Mouse (Mus musculus) CD4-positive, CD25-positive, alpha-beta regulatory T cell, adult 4 months (primary cell): Measurements from ENCODE around the gene Lamtor3. TPM values are rescaled to one million over a fixed set of nuclear protein-coding genes. Genes with fewer than 3 reads are reported as not detected.
"Not testable (repeated sequence)": the region's sequence is repeated elsewhere in the genome, so short reads cannot be mapped to it uniquely, and the experiment has no call there.

Experiments used
- ATAC-seq: one replicate; pipeline ENCODE4 v1.8.0; 2017
- polyA plus RNA-seq, 2 experiments: library from polyadenylated mRNA; unstranded; fragments of 100-300 nt; shearing (Covaris generic); gene quantifications; one replicate each; pipeline ENCODE4 v1.2.1; 2017

Gene Lamtor3
- polyA plus RNA-seq, 2 experiments from 2014 or later = 72.0 to 73.5 TPM

DNA sequence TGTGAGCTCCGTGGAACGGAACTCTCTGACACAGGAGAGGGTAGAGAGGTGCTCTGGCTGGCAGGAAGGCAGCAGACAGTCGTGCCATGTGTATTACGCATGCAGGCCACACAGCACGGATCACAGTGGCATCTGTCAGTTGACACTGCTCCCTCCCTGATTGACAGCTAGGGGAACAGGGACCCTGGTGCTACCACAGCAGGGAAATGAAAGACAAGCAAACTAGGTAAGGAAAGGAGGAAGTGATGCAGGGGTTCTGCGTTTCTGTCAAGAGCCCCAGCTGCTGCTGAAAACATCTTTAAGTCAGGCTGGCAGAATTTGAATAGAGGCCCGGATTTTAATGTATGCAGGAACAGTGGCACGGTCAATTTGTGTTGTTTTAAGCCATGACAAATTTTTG lies 45.2 kb downstream of the Lamtor3 start:
- ATAC-seq = no peak

DNA sequence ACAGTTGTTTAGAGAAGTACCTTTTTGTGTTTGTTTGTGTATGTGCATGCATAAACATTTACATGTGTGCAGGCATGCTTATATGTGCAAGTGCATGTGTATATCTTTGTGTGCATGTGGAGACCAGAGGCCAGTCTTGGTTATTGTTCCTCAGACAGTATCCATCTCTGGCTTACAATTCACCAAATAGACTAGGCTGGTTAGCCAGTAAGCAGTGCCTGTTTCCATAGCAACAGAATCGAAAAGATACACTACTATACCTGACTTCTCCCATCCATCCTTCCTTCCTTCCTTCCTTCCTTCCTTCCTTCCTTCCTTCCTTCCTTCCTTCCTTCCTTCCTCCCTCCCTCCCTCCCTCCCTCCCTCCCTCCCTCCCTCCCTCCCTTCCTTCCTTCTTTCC lies 45.7 kb downstream of the Lamtor3 start:
- not testable (repeated sequence) for ATAC-seq

DNA sequence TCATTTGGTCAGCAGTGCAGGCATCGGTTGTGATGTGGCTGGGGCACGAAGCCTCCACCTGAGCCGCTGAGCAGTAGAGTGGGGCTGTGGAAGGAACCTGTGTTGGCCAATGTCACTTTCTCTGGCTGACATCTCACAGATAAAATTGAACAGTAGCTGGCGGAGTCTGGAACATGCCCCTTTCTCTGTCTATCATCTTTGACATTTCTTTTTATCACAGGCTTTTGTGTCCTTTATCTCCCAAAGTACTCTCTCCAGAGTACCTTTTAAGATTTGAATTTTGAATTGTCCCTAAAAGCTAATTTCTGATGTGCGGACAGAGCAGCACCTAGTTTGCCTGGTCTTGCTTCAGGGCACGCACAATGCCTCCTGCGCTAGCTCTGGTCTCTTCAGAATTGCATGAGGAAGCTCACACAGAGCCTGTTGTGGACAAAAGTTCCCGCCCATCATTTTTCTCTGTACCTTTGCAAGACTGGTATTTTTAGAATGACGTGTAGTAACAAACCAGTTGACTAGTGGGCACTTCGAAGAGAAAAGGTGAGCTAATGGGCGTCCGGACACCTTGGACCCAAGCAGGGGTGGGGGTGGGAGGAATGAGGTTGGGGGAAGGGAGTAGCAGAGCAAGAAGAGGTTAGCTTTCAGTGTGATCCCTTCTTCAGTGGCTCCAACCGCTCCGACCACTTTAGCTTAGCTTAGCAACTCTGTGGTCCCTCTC lies 50.0 kb downstream of the Lamtor3 start:
- no peak for ATAC-seq

DNA sequence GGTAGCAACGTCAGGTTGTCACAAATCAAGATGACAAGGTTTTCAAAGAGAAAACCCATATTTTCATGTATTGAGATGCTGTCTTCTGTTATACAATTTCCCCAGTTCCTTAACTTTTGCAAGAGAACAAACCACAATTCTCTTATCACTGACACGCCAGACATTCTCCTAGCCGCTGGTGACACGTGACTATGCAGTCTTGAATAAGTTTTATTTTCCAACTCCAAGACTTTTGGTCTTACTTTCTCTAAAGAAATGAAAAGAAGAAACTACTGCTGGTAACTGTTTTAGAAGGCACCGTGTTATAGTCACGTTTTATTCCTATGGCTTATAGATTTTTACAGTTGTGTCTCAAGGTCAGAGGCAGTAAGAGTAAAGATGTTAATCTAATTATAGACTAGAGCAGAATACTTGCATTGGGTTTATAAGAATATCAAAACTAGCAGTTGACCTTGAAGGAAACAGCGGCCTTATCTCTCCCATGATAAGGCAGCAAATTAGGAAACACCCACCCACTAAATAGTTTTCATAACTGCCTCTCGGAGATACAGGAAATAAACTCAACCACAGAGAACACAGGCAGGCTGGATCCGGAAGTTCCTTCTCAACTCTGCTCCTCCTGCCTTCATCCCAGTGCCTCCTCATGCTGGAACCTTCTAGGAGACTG lies 50.6 kb downstream of the Lamtor3 start:
- ATAC-seq = peak; percentile 80

DNA sequence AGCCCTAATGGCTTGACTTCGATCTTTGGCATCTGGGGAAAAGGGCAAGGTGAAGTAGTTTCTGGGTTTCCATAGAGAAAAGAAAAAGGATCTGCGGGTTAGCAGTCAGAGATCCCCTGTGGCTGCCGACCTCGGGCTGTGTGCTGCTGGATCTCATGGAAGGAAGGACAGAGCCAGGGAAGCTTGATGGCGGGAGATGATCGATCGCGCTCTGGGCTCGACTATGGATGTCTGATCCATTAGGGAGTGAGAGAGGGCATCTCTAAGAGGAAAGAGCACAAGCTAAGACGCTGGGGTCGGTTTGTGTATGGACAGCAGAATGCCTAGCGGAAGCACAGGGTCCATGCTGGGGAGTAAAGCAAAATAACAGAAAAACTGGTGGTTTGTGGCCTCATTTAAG lies 51.6 kb downstream of the Lamtor3 start:
- ATAC-seq = no peak

DNA sequence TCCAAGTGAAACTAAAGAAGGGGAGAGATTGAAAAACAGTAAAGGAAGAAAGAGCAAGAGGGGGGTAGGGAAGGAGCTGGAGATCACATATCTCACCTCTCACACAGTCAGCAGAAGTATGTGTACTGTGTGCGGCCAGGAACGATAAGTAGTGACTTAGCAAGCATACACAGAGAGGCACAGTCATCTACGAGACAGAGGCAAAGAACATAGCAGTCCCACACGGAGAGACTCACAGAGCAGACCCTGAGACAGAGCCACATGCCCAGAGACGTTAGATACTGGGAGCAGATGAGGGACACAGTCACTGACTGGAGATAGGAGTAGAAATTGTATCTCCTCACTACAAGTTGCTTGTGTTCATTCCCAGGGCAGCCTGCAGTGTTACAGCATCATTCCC lies 53.9 kb downstream of the Lamtor3 start:
- no peak for ATAC-seq

DNA sequence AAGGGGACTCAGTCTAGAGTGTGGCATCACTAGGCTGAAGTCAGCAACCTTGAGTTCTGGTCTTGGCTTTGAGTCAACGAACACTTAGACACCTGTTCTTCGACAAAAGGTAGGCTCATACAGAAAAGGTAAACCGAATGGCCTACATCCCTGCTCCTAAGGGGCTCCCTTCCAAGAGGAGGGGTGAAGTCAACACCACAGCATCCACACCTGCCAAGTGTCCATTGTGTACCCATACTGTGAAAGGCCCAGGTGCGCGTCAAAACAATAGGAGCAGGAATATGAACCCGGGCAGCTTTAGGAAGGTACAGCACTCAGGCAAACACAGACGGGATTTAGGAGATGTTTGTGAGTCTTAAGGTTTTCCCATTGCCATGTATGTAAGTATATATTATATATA lies 54.7 kb downstream of the Lamtor3 start:
- no peak for ATAC-seq

DNA sequence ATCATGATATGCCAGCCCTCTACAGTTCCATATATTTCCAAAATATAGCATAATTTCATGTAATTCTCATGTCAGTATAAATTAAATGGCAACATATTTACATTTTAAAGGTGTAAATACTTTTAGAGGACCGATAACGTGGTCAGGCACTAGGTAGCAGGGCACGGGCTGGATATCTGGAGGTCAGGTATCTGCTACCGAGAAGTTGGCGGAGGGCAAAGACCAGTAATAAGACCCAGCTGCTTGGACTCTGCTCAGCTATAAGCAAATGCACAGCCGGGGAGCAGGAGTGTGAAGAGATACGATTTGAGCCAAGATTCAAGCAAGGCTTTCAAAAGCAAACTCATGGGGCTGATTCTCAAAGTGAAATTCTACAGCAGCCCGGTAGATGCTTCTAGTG lies 56.0 kb downstream of the Lamtor3 start:
- no peak for ATAC-seq

DNA sequence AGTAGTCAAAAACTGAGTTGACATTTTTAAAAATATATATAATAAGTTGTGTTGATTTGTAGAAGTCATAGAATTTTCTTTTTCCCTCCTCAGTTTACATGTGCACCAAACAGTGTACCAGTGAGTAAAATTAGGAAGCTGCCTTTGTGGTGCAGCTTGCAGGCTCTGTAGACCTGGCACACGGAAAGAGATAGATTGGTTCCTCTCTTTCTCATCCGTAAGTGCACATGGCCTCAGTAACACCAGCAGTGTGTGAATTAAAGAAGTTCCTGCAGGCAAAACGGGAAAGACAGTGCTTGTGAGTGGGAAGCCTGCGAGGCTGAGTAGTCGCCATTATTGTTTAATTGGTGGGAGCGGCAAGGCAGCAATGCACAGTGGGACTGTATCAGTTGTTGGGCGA lies 57.1 kb downstream of the Lamtor3 start:
- no peak for ATAC-seq

DNA sequence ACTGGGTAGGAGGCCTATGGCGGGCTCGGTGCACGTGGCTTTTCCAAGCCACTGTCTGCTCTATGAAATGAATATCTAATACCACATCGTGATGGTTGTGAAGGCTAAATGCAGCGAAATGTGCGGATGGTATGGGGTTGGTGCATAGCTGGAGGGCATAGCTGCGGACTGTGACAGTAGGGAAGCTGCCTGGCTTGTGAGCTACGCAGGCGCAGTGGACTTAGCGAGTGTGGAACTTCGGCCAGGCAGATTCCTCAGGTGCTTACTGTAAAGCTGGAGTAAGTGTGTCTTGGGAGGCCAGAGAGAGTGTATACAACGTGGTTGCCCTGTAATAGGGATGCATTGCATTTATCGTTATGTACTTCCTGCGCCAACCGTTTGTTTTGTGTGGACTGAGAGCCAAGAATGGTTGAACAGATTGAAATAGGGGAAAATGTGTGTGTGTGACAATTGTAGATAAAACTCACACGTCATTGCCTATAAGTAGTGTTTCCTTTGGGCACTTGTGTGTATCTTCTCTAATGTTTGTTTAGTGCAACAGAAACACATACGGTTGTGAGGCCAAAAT lies 57.6 kb downstream of the Lamtor3 start:
- no peak for ATAC-seq

DNA sequence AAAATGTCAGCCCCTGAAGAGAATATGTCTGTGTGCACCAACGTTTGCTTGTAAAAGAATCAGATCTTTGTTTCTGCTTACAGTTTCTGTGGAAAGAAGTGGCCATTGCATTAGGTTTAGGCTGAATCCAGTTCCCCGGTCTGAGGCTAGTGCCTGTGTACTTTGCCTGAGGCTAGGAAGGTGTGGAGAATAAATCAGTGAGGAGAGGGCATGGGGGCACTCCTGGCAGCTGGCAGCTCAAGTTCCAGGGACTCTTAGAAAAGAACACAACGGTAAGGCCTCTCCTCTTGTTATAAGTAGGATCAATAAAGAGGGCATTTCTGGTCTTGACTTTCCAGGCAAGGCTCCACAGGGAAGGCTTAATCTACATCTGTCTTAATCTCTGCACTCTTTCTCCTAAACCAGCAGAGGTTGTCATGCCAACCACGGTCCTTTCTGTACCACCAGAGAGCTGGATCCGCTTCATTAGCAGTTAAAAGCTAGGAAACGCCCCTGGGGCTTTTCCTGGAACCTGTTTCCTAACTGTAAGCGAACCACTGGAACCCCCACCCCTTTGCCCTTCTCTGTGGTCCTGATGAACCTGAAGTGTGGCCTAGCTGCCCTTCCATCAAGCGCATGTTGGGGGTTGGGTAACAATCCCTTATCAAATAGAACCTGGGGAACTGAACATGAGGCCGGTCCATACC lies 58.8 kb downstream of the Lamtor3 start:
- no peak for ATAC-seq

DNA sequence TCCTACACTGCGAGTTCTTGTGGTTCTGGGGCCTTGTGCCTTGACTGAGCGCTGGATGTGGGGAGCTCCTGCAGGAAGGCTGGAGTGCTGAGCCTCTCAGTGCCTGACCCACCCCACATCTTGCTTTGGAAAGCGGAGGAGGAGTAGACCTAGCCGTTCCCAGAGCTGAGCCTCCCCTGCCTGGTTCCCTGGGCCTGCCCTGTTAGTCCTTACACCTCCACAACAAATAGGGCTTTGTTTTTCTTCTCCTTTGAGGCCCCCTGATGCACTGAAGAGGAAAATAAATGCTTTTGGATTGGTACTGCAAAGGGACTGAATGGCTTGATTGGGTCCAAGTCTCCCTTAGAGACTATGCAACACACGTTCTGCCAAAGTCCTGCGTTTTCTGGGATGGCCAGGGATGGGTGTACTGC lies 59.3 kb downstream of the Lamtor3 start:
- no peak for ATAC-seq

DNA sequence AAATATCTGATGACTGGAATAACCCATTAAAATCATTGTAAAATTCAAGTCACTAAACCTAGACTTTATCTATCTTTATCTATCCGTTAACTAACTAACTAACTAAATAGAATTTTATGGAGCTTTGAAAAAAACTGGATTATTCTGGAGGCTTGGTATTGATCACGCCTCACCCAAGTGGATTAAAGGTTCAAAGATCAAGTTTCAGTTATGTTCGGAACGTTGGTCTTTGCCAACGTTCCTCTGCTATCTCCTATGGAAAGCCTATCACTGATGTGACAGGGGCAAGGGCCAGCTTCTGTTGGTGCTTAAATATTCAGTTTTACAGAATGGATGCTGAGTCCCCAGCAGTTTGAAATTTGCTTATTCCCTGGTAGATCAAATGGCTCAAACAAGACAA lies 59.9 kb downstream of the Lamtor3 start:
- no peak for ATAC-seq

Other genes starting within 250 kb of the Lamtor3 start
- not detected for gene Gm21962, start 247.0 kb upstream of the Lamtor3 start, polyA plus RNA-seq
- gene H2afz, start 54.0 kb upstream of the Lamtor3 start, polyA plus RNA-seq = 1,000 to 10,000 TPM; 1,486 to 1,582 TPM
- gene Dnajb14, start 50.8 kb upstream of the Lamtor3 start, polyA plus RNA-seq = 1 to 10 TPM; 5.0 to 6.0 TPM
- gene Dapp1, start 63.0 kb downstream of the Lamtor3 start, polyA plus RNA-seq = 10 to 100 TPM; 74.5 to 78.4 TPM
- gene 1110002E22Rik, start 146.5 kb downstream of the Lamtor3 start, polyA plus RNA-seq = not detected
- not detected for gene Gm5105, start 148.9 kb downstream of the Lamtor3 start, polyA plus RNA-seq
- 1 to 10 TPM; 7.4 to 8.7 TPM for gene Trmt10a, start 224.9 kb downstream of the Lamtor3 start, polyA plus RNA-seq
- 1 to 10 TPM; 5.5 to 7.1 TPM for gene Mttp, start 226.5 kb downstream of the Lamtor3 start, polyA plus RNA-seq